Mouse (Mus musculus): ENCODE measurements around the gene Zfhx2.

DNA sequence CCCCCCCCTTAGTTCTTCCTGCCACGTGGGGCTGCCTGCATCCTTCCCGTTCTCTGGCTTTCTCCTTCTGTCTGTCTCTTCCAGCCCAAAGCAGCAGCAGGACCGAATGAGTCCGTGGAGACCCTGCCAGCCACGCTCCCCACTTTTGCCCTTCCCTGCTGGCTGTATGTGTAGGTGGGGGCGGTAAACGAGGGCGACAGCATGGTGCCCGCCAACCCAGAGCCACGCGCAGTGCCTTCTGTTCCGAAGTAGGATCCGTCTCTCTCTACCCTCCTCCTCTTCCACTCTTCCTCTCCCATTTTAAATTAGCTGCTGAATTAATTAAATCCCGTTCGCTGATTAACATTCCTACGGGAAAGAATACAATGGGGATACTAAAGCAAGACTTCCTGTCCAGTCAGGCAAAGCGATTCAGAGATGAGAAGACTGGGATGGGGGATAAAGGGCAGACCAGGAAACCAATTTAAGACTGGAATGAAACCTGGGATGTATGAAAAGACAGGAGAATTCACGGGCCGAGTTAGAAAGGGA, 59.4 kb downstream of the Zfhx2 start:
- TF ChIP-seq MAX (IDR thresholded peaks at IDR 0.05; ENCODE audit: low read depth) (no peak), POLR2A (IDR thresholded peaks at IDR 0.05; ENCODE audit: insufficient read length, low read depth) (no peak), CEBPB (IDR thresholded peaks at IDR 0.05; ENCODE audit: insufficient read depth, poor library complexity, severe bottlenecking) (no peak), MYOG (IDR thresholded peaks at IDR 0.05; ENCODE audit: control insufficient read depth in 1 of 3, insufficient read depth in 1 of 3, insufficient read length in 2 of 3, low read depth in 2 of 3) (no peak), REST (IDR thresholded peaks at IDR 0.05; ENCODE audit: insufficient read depth, insufficient read length) (no peak)

Data from myocyte (in vitro differentiated cells).